Mouse (Mus musculus) layer of hippocampus, adult 8-10 months (tissue): ENCODE data around the gene Lin7a. TPM values are rescaled to one million over a fixed set of nuclear protein-coding genes. Genes with fewer than 3 reads are reported as not detected.

Experiments used
- DNase-seq, 2 experiments: peaks; one replicate each; pipeline ENCODE4 v3.0.0; 2022; ENCODE audit warnings: low spot score in 2 of 2
- total RNA-seq, 4 experiments: library from RNA; stranded (reverse); gene quantifications; 2 replicates each; pipeline ENCODE4 v1.2.4; 2022

Gene Lin7a
- total RNA-seq, result 10 to 100 TPM; 28.8 to 30.7 (median 29.3) TPM

GRCm38 (mm10) chr10:107271321-107272130 lies at the start of gene Lin7a:
TSS of gene Lin7a (plus strand) at chr10:107271686.
- DNase-seq, result peak; percentile 13 to 37

- no peak for DNase-seq
These were observed 49.8 kb upstream of the Lin7a start for GRCm38 (mm10) chr10:107221726-107222125.

GRCm38 (mm10) chr10:107222406-107223185 lies 48.9 kb upstream of the Lin7a start:
- no peak for DNase-seq

- no peak for DNase-seq
These were observed 48.4 kb upstream of the Lin7a start for GRCm38 (mm10) chr10:107223186-107223440.

- DNase-seq, result no peak
These were observed 47.7 kb upstream of the Lin7a start for GRCm38 (mm10) chr10:107223821-107224220.

GRCm38 (mm10) chr10:107224596-107225330 lies 46.7 kb upstream of the Lin7a start:
- no peak for DNase-seq

GRCm38 (mm10) chr10:107225331-107225835 lies 46.1 kb upstream of the Lin7a start:
- DNase-seq, result no peak

GRCm38 (mm10) chr10:107225871-107226270 lies 45.6 kb upstream of the Lin7a start:
- DNase-seq, result no peak

GRCm38 (mm10) chr10:107227901-107228300 lies 43.6 kb upstream of the Lin7a start:
- no peak for DNase-seq

- no peak for DNase-seq
These were observed 42.7 kb upstream of the Lin7a start for GRCm38 (mm10) chr10:107228776-107229175.

GRCm38 (mm10) chr10:107229416-107229815 lies 42.1 kb upstream of the Lin7a start:
- DNase-seq, result no peak

GRCm38 (mm10) chr10:107230081-107230850 lies 41.2 kb upstream of the Lin7a start:
- no peak for DNase-seq

- DNase-seq, result no peak
These were observed 40.7 kb upstream of the Lin7a start for GRCm38 (mm10) chr10:107230851-107231130.

GRCm38 (mm10) chr10:107231421-107232010 lies 40.0 kb upstream of the Lin7a start:
- DNase-seq, result no peak

GRCm38 (mm10) chr10:107232491-107233110 lies 38.9 kb upstream of the Lin7a start:
- DNase-seq, result no peak

GRCm38 (mm10) chr10:107233221-107233620 lies 38.3 kb upstream of the Lin7a start:
- DNase-seq, result no peak

GRCm38 (mm10) chr10:107233825-107234224 lies 37.7 kb upstream of the Lin7a start:
- no peak for DNase-seq

GRCm38 (mm10) chr10:107234421-107235400 lies 36.8 kb upstream of the Lin7a start:
- no peak for DNase-seq

GRCm38 (mm10) chr10:107235496-107235895 lies 36.0 kb upstream of the Lin7a start:
- DNase-seq, result no peak
